Mouse (Mus musculus): ENCODE measurements at regions not wholly inside any gene's neighbourhood (a gene's known extent, or its start where the extent isn't known, plus 50 kb on each side); places are given as distances from the start of the nearest gene placed in this dataset.
A peak's percentile ranks its signal among the peaks of the same experiment; 100 is the strongest.
"Not testable (repeated sequence)": the region's sequence is repeated elsewhere in the genome, so short reads cannot be mapped to it uniquely, and the experiment has no call there.

DNA sequence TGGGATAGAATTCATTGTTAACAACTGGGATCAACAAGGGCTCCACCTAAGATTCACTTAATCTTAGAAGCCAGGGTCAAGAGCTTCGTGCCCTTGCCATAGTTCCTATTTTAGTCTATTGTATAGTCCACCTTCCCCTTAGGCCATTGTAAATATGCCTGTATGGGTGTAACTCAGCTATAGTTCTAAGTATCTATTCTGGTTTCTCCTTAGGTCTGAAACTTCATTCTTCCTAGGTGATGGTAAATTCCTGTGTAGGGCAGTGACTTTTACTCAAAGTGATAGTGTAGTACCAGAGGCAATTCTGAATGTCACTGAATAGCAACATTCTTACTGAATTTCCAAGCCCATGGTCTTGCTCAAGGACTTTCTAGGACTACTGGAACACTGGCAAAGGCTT, 989.4 kb downstream of the Ankrd7 start:
- DNase-seq (ENCODE audit: low spot score in 2 of 2): not testable (repeated sequence)

DNA sequence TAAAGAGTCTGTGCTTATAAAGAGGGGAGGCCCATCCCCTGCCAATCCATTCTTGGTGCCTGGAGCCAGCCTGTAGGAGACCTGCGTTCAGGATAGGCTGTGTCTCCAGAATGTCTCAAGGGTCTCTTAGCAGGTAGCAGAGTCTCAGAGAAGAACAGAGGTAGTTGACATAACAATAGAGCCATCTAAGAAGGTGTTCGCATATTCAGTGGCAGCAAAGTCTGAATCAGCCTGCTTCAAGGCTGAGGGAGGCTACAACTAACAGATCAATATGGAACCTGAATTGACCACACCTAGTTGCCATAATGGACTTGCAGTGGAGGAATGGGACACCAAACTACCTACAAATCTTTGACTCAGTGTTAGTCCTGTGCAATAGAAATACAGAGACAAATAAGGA, 998.0 kb downstream of the Ankrd7 start:
- DNase-seq (ENCODE audit: low spot score in 2 of 2): no peak

DNA sequence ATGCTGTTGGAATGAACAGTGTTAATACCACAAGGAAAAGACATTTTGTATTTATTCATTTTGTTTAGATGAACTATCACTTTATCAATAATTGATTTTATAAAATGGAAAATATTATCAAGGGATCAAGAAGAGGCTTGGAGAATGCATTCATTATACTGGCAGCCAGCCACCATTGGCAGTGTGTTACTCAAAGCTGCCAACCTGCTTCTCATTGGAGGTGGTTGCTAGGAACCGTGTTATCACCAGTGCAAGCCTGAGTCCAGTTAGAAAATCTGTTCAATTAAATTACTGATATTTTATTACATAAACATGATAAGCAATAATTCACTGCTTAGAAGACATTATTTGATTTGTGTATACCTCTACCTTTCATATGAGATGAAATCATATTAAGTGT, 1003.6 kb downstream of the Ankrd7 start:
- DNase-seq (ENCODE audit: low spot score in 2 of 2): no peak

DNA sequence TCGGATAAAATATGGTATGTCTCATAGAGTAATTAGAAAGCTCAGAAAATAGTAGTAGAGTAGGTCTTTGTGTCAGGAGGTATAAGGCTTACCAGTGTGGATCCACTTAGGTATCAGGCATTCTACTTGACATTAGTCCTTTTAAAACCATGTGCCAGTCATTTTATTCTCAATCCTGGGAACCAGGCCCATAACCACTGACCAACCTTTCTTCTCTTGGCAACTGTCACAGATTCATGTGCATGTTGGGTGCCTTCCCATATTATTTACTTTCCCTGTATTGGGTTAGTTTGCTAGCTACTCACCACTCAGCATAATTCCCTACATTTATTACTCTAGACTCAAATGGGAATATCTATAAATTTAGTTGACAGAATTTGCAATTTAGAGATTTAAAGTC, 1045.1 kb downstream of the Ankrd7 start:
- no peak for DNase-seq (ENCODE audit: low spot score in 2 of 2)

DNA sequence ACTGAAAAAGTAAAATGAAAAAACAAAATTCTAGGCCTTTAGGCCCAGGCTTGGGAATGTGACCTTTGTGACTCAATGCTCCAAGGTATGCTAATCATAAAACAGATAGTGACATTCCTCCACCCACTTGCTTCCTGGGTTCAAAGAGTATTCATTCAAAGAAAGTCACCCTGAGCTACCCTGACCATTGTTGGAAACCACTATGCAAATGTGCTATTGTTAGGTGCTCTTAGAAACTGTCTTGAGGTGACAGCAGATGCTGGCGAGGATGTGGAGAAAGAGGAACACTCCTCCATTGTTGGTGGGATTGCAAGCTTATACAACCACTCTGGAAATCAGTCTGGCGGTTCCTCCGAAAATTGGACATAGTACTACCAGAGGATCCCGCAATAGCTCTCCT, 1075.7 kb downstream of the Ankrd7 start:
- DNase-seq (ENCODE audit: low spot score in 2 of 2): not testable (repeated sequence)

DNA sequence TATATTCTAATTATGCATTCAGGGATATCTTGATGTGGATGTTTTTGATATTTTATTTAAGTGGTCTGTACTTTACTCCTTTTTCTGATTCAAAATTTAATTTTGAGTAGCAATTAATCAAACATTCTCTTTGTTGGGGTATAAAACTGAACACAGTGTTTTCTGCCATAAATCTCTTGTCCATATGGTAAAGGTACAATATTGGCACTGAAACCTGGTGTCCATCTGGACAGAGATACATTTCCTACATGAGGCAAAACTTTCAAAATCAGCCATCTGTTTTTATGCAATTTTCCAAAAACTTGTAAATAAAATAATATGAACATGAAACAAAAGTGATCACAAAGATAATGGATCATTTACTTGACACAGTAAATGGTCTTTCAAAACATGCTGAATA, 1078.2 kb downstream of the Ankrd7 start:
- DNase-seq (ENCODE audit: low spot score in 2 of 2): no peak

DNA sequence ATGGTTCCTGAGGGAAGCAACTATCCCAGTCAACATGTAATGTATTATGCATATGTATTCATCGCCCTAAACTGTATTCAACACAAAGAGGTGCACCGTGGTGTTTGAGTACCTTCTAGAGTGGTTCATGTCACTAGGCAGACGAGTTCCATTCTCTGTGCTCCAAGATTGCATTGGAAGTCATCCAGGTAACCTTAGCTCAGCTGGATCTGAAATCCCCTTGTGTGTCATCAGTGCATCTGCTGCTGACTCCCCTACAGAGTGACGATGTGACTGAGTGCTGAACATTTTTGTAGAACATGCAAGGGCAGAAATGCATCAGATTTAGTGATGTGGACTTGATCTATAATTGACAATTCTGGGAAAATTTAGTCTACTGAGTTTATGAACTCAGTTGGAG, 1079.6 kb downstream of the Ankrd7 start:
- no peak for DNase-seq (ENCODE audit: low spot score in 2 of 2)

DNA sequence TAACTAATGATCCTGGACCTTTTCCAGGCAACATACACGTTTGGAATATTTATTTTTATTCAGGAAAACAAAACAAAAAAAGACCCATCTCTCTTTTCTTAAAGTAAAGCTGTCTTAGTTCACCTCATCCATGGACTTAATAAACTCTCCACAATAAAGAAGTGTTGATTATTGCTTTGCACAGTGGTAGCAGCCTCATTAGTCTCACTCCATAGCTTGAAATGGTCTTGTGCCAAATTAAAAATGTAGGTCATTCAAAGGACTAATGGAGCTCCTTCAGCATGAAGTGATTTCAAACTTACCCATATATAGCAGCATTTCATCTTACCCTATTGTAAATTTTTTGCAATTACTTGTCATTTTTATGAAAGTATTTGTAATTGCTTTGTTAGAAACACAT, 1109.8 kb downstream of the Ankrd7 start:
- no peak for DNase-seq (ENCODE audit: low spot score in 2 of 2)

DNA sequence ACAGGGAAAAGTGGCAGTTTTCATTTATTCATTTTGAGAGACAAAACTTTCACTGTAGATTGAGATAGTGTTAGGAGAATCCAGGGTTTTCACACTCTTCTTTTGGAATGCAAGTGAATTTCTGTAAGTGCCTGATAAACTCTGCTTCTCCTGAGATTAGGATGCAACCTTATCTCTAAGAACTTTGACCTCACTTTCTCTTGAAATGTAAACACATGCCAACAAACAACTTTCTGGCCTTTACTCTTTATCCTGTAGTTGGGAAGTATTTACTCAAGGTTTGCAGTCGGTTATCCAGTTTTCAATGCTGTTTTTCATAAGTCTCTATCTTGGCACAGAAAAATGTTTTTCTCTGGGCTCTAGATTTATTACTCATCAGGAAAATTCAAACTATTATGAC, 1125.7 kb downstream of the Ankrd7 start:
- no peak for DNase-seq (ENCODE audit: low spot score in 2 of 2)

DNA sequence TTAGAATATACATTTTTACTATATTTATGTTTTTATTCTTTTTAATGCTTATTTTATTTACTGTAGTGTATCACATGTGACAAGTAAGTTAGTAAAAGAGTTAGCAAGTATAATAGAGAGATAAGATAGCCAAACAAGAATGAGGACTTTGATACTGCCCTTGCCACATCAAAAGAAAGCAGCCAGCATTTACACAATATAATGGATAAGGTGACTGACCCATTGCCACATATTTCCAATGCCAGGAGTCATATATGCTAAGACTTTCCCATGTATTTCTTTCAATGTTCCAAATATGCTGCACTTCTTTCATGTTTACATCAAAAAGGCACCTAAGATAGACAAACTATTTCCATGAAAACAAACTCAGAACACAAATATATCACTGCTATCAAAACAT, 1162.3 kb downstream of the Ankrd7 start:
- DNase-seq (ENCODE audit: low spot score in 2 of 2): no peak

DNA sequence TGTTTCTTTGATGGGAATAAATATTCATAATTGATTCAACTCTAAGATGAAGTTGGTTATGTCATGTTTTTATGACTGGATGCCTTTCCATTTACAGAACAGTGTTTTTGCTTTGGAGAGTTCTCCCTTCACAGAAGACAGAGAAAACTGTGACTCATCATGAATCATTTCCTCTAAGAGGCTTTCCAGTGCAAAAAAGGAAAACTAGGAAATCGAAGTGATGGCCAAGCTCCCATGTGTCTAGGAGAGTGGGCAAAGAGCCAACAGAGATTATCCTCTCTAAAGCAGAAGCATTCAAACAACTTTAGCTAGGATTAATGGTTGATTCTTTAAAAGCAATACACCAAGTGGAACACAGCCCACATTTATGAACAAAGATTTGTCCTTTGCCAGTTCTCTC, 1171.7 kb downstream of the Ankrd7 start:
- DNase-seq (ENCODE audit: low spot score in 2 of 2): peak; percentile 31 to 56

DNA sequence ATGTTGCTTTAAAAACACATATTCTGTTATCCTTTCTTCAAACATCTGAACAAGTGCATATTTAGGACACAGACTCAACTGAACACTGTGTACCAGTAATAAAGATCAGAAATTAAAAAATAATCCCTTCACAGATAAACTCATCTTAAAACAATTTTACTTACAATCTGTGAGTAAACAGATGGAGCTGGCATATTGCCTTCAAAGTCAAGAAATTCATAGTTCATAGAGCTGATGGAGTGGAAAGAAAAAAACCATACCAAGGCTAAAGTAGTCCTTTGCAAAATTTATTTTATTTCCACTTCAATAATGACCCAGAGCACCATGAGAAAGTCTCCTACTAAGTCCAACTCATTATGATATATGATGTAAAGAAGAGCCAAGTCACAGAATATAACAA, 1136.6 kb upstream of the Kcnd2 start:
- DNase-seq (ENCODE audit: low spot score in 2 of 2): no peak

DNA sequence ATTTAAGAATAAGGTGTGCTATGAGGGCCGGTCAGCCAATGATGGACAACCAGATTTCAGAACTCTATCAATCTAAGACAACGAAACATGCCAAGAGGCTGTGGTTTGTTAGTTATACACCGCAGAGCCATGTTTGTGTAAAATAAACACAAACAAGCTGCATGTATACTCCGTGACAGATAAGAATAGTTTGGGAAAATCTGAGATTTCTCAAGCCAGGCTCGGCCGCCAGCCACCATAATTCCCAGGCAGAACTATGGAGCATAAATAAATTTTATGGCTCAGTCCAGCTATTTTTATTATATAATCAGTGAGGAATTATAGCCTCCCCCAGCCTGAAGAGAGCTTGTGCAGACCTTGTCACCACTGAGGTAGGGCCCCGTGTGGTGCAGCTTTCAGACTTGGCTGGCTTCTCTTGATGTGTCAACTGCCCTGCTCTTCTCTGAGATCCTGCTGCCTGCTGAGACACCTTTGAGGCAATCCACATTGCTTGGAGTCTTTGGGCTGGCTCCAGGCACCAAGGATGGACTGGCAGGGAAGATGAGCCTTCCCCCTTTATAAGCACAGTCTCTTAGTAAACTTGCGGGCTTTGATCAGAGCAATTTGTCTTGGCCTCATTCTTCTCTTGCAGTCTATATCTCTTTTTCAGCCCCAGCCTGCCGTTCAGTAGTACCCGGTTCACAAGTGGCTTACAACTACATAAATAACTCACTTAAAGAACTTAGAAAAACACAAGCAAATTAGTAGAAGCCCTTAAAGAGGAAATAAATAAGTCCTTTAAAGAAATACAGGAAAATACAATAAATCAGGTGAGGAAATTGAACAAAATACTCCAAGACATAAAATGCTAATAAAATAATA, 1123.0 kb upstream of the Kcnd2 start:
- DNase-seq (ENCODE audit: low spot score in 2 of 2): no peak

DNA sequence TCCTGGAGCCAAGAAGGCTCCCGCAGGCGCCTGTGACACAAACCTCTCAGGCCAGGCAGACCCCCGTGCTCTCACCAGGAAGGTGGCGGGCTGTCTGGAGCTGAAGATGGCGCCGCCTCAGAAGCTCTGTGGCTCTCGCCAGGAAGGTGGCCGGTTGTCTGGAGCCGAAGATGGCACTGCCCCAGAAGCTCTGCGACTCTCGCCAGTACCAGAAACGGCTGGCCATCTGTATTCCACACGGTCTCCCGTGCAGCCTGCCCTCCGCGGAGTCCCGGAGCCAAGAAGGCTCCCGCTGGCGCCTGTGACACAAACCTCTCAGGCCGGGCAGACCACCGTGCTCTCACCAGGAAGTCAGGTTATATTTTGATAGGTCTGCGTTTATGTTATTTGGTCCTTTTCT, 1081.3 kb upstream of the Kcnd2 start:
- DNase-seq (ENCODE audit: low spot score in 2 of 2): not testable (repeated sequence)

DNA sequence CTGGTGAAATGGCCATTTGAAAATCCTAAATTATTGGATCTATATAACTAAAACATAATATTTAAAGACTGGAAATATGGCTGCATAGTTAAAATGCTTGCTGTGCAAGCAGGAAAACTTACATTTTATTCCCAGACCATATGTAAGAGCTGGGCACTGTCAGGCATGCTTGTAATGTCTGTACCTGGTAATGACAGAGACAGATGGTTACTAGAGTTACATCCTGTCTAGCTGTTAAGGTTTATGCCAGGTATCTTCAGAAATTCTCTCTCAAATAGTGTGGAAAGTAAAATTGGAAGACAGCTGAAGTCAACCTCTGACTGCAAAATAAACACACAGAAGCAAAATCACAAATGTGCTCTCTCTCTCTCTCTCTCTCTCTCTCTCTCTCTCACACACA, 1077.8 kb upstream of the Kcnd2 start:
- DNase-seq (ENCODE audit: low spot score in 2 of 2): no peak
